Mouse (Mus musculus) kidney, postnatal 0 days (tissue): ENCODE measurements around the gene Nfe2l2. TPM values are rescaled to one million over a fixed set of nuclear protein-coding genes. Genes with fewer than 3 reads are reported as not detected.

Source experiments
- ATAC-seq: fragments of 200-750 bp; cut with Nextera tagmentation; replicated peaks from 2 replicates; pipeline ENCODE4 v1.8.0; 2017; ENCODE audit warnings: low read depth, moderate number of reproducible peaks, moderate TSS enrichment, moderate library complexity; ENCODE audit not compliant: low FRiP score
- DNase-seq: peaks from one replicate; pipeline ENCODE4 v3.0.0-alpha.2; 2016; ENCODE audit warnings: low spot score
- H3K27ac ChIP-seq: fragments of 300-500 bp; sonication (generic); 2 replicates; pipeline ENCODE4 v1.5.1; 2014; ENCODE audit warnings: mild to moderate bottlenecking
- H3K27me3 ChIP-seq: fragments of 300-500 bp; sonication (generic); 2 replicates; pipeline ENCODE4 v1.6.1; 2014; ENCODE audit warnings: low read length, mixed read lengths; ENCODE audit not compliant: insufficient read depth
- H3K36me3 ChIP-seq: fragments of 300-500 bp; sonication (generic); 2 replicates; pipeline ENCODE4 v1.6.1; 2014; ENCODE audit warnings: low read length, mixed read lengths; ENCODE audit not compliant: insufficient read depth
- H3K4me1 ChIP-seq: fragments of 300-500 bp; sonication (generic); replicated peaks from 2 replicates; pipeline ENCODE4 v1.6.1; 2014; ENCODE audit warnings: antibody characterized with exemption, low read length, mixed read lengths; ENCODE audit not compliant: insufficient read depth
- H3K4me2 ChIP-seq: fragments of 300-500 bp; sonication (generic); 2 replicates; pipeline ENCODE4 v1.6.1; 2014; ENCODE audit warnings: mild to moderate bottlenecking, low read length, moderate library complexity, mixed read lengths
- H3K4me3 ChIP-seq: fragments of 300-500 bp; sonication (generic); replicated peaks from 2 replicates; pipeline ENCODE4 v1.5.1; 2014; ENCODE audit warnings: low read depth, low read length
- H3K9ac ChIP-seq: fragments of 300-500 bp; sonication (generic); 2 replicates; pipeline ENCODE4 v1.6.1; 2014; ENCODE audit warnings: low read depth, low read length
- H3K9me3 ChIP-seq: fragments of 300-500 bp; sonication (generic); replicated peaks from 2 replicates; pipeline ENCODE4 v1.6.1; 2016; ENCODE audit warnings: low read length, inconsistent platforms, mixed read lengths
- CTCF ChIP-seq: IDR thresholded peaks from 2 replicates; pipeline ENCODE4 v1.5.1; 2016; ENCODE audit warnings: antibody characterized with exemption, low read depth, mild to moderate bottlenecking, moderate library complexity
- WGBS: fragments of 180-500 bp; shearing (Covaris S2); extraction: QIAGEN DNeasy Blood & Tissue Kit; methylation state at CpG from one replicate; pipeline ENCODE4 v1.1.7; 2014; 5-methylcytosine and 5-hydroxymethylcytosine counted together
- polyA plus RNA-seq: library from polyadenylated mRNA; unstranded; fragments of >200 nt; fragmentation: Nextera tagmentation; extraction: Ambion mirVana; gene quantifications from 2 replicates; pipeline ENCODE4 v1.2.1, GENCODE M21; 2015

Gene Nfe2l2
- polyA plus RNA-seq, 1 experiment from 2014 or later: 96.6 TPM

- H3K36me3 ChIP-seq: peaks cover under 1% of the 10 kb centered on the region; the same call in 1 of the 2 replicates
- H3K27ac ChIP-seq: no peak overlapping the region
- no peaks in the 10 kb centered on the region for H3K4me1 ChIP-seq
- WGBS: 84% methylated on average over 6 of the region's 6 CpGs
- TF ChIP-seq CTCF: peak; percentile 33; the same call in 1 of the 2 replicates
- H3K9me3 ChIP-seq: no peaks in the 10 kb centered on the region
- ATAC-seq (no peak), DNase-seq (no peak)
- no peak overlapping the region for H3K4me2 ChIP-seq
- no peaks in the 10 kb centered on the region for H3K27me3 ChIP-seq
- no peak overlapping the region for H3K9ac ChIP-seq
- H3K4me3 ChIP-seq: no peak overlapping the region
Measured at GRCm38 (mm10) chr2:75670446-75671336, 33.8 kb downstream of the Nfe2l2 start.

- Histone ChIP-seq H3K4me3 (no peak overlapping the region), H3K9ac (no peak overlapping the region), H3K9me3 (no peaks in the 10 kb centered on the region), H3K36me3 (no peaks in the 10 kb centered on the region), H3K27me3 (no peaks in the 10 kb centered on the region), H3K27ac (no peak overlapping the region), H3K4me2 (no peak overlapping the region), H3K4me1 (no peaks in the 10 kb centered on the region)
- ATAC-seq (0 out of 2 replicates have a peak, but pooled peaks have one; percentile 15), DNase-seq (peak; percentile 28)
- 0 out of 2 replicates have a peak, but pooled peaks have one; percentile 1 for TF ChIP-seq CTCF
- 49% methylated on average over 14 of the region's 14 CpGs for WGBS
Measured at GRCm38 (mm10) chr2:75669491-75670445, 34.7 kb downstream of the Nfe2l2 start.

GRCm38 (mm10) chr2:75661106-75661505 lies 43.3 kb downstream of the Nfe2l2 start:
- no peaks in the 10 kb centered on the region for H3K9me3 ChIP-seq
- no peaks in the 10 kb centered on the region for H3K27me3 ChIP-seq
- ATAC-seq: no peak
- 15% methylated on average over 2 of the region's 2 CpGs for WGBS
- H3K4me3 ChIP-seq: peak overlapping the region; percentile 95
- H3K4me1 ChIP-seq: peaks cover 8% of the 10 kb centered on the region; the same call in 1 of the 2 replicates
- DNase-seq: no peak
- H3K4me2 ChIP-seq: peak overlapping the region; percentile 77
- H3K36me3 ChIP-seq: peaks cover 15% of the 10 kb centered on the region
- no peak overlapping the region for H3K9ac ChIP-seq
- no peak overlapping the region for H3K27ac ChIP-seq
- no peak for TF ChIP-seq CTCF

GRCm38 (mm10) chr2:75660255-75660948 lies 44.0 kb downstream of the Nfe2l2 start:
- H3K27ac ChIP-seq: peak overlapping the region; percentile 98; the same call in 1 of the 2 replicates
- no peak for TF ChIP-seq CTCF
- H3K4me1 ChIP-seq: peaks cover 8% of the 10 kb centered on the region; the same call in 1 of the 2 replicates
- no peaks in the 10 kb centered on the region for H3K27me3 ChIP-seq
- H3K9me3 ChIP-seq: no peaks in the 10 kb centered on the region
- H3K36me3 ChIP-seq: peaks cover 15% of the 10 kb centered on the region
- ATAC-seq (no peak), DNase-seq (no peak)
- WGBS: under 1% methylated on average over 15 of the region's 15 CpGs
- peak overlapping the region; percentile 77 for H3K4me2 ChIP-seq
- H3K9ac ChIP-seq: peak overlapping the region; percentile 99
- peak overlapping the region; percentile 95 for H3K4me3 ChIP-seq

GRCm38 (mm10) chr2:75659629-75659960 lies 44.8 kb downstream of the Nfe2l2 start:
- H3K4me2 ChIP-seq: peak overlapping the region; percentile 77
- 0% methylated on average over 29 of the region's 47 CpGs for WGBS
- H3K9ac ChIP-seq: peak overlapping the region; percentile 99
- H3K4me1 ChIP-seq: peaks cover 11% of the 10 kb centered on the region; the same call in 1 of the 2 replicates
- DNase-seq (peak; percentile 90), ATAC-seq (peak; percentile 65)
- no peaks in the 10 kb centered on the region for H3K9me3 ChIP-seq
- no peak for TF ChIP-seq CTCF
- peaks cover 15% of the 10 kb centered on the region for H3K36me3 ChIP-seq
- H3K27ac ChIP-seq: peak overlapping the region; percentile 98
- H3K27me3 ChIP-seq: no peaks in the 10 kb centered on the region
- peak overlapping the region; percentile 95 for H3K4me3 ChIP-seq
